Mouse (Mus musculus): Measurements from ENCODE around the gene Tbr1.

The Tbr1 gene

GRCm38 (mm10) chr2:61802656-61803251, at the start of gene Tbr1:
Gene Tbr1, plus strand, starts transcription at chr2:61802930.
- no peak for DNase-seq (ENCODE audit: low read depth in 1 of 2, low spot score in 2 of 2)

- no peak for DNase-seq (ENCODE audit: low read depth in 1 of 2, low spot score in 2 of 2)
Measured at GRCm38 (mm10) chr2:61754989-61755388, 47.7 kb upstream of the Tbr1 start.

GRCm38 (mm10) chr2:61759234-61759855, 43.4 kb upstream of the Tbr1 start:
- DNase-seq (ENCODE audit: low read depth in 1 of 2, low spot score in 2 of 2), result no peak

DNA sequence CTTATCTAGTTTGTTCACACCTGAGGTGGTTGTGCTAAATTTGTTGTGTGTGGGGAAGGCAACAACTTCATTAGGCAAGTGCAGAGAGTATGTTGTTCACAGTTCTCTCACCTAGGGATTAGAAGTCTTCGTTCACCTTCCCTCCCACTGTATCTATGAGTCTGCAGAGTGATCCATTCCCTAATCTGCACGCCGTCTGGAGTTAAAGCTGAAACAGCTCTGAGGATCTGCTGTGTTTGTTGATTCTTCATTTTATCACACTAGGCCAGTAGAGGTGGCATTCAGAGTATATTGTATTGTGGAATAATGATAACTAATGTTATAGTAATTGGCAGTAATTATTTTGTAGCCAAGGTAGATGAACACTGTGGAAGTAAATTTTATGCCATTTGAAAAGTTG, 42.7 kb upstream of the Tbr1 start:
- no peak for DNase-seq (ENCODE audit: low read depth in 1 of 2, low spot score in 2 of 2)

DNA sequence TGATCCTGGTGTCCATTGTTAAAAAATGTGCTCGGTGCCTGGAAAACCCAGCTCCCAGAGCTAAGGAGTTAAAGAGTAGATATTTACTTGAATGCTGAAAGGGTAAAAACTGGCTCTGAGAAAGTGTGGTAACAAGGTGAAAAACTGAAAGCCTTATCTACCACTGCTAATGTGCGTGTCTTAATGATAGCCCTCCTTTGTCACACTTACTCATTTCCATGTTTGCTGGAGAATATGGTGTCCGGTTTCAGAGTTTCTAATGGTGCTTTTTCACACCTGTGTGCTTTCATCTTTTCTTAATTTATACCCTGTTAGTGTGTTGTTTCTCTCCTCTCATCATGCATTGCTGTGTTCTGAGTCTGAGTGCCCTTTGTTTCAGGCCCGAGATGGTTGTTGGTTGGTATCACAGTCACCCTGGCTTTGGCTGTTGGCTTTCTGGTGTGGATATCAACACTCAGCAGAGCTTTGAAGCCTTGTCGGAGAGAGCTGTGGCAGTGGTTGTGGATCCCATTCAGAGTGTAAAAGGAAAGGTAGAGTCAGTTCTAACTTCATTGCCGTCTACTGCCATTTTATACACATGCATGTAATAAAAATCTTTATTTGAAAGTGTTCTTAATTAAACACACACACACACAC, 38.1 kb upstream of the Tbr1 start:
- no peak for DNase-seq (ENCODE audit: low read depth in 1 of 2, low spot score in 2 of 2)

- no peak for DNase-seq (ENCODE audit: low read depth in 1 of 2, low spot score in 2 of 2)
Measured at GRCm38 (mm10) chr2:61765526-61765925, 37.2 kb upstream of the Tbr1 start.

DNA sequence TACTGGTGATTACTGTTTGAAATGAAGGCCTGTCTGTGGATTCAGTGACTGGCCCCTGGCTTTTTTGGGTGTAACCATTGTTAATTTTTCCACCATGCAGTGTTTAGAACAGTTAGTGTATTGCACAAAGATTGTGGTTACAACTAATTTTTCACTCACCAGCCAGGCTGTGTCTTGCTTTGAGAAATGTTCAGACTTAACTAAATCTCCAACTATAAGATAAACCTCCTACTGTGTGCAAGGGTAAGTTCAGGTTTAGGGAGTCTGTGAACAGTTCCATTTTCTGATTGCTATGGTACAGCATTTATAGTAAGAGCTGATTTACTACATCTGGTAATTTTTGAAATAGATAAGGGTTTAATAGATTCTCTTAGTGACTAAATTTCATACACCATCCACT, 21.9 kb upstream of the Tbr1 start:
- no peak for DNase-seq (ENCODE audit: low read depth in 1 of 2, low spot score in 2 of 2)

GRCm38 (mm10) chr2:61794960-61795359, 7.8 kb upstream of the Tbr1 start:
- no peak for DNase-seq (ENCODE audit: low read depth in 1 of 2, low spot score in 2 of 2)

- DNase-seq (ENCODE audit: low read depth in 1 of 2, low spot score in 2 of 2), result no peak
Measured at GRCm38 (mm10) chr2:61798048-61798447, 4.7 kb upstream of the Tbr1 start.

DNA sequence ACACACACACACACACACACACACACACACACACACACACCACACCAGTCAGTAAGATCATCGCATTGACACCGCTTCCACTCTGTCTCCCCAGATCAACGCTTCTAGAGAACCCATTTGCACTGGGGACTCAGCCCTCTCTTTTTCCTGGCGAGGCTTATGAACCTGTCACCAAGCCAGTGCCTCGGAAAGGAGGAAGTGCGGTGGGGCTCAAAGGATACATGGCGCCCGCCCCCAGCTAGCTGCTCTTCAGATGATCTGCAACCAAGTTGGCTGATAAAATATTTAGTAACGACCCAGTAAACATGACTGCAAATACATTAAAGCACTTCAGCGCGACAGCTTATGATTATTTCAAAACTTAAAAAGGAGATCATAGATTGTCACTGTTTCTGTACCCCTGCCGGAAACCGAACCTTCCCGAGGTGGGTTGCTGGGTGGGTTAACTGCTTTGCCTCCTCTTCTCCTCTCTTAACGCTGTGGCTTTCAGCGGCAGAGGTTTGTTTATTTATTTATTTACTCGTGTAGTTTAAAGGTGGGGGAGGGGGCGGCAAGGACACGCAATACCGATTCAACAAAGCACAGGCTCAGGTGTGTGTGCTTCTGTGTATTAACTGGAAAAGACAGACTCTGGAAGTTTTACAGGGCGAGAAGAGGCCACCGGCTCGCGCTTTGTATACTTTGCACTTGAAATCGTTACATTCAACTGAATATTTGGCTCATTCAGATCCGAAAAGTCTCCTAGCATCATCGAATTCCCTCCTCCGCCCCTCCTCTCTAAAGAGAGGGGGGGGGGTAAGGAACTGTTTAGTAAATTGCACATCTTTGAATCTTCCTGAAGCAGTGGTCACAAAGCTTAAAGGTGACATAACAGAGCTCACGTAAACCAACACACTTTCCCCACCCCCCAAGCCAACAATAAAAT, 975 bp downstream of the Tbr1 start:
- no peak for DNase-seq (ENCODE audit: low read depth in 1 of 2, low spot score in 2 of 2)

GRCm38 (mm10) chr2:61804382-61804840, 1.7 kb downstream of the Tbr1 start:
- no peak for DNase-seq (ENCODE audit: low read depth in 1 of 2, low spot score in 2 of 2)

- DNase-seq (ENCODE audit: low read depth in 1 of 2, low spot score in 2 of 2), result no peak
Measured at GRCm38 (mm10) chr2:61804841-61805540, 2.3 kb downstream of the Tbr1 start.

DNA sequence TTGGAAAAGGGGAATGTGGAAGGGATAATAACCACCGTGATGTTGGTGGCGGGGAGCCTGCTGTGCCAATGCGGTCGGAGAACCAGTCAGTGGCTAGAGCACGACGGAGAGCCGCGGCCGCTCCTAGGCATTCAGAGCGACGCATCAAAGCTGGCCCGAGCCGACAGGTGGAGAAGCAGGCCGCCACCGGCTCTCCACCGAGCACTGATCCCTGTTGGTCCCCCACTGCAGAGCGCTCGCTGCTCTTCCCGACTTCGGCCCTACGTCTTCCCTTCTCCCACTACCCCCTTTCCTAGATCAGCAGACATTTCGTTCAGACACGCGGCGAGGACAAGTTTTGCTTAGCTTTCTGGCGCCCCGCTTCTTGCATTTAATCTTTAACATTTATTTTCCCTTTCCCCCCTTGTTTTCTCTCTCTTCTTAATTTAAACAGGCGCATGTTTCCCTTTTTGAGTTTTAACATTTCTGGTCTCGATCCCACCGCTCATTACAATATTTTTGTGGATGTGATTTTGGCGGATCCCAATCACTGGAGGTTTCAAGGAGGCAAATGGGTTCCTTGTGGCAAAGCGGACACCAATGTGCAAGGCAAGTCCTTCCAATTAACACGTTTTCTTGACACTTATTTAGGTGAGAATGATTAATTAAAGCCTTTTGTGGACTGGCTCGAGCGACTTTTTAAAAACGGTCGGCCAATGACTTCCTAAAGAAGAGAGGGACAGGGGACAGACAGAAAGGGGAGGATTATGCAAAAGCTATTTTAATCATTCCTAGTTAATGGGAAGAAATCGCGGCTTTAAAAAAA, 3.0 kb downstream of the Tbr1 start:
- no peak for DNase-seq (ENCODE audit: low read depth in 1 of 2, low spot score in 2 of 2)

DNA sequence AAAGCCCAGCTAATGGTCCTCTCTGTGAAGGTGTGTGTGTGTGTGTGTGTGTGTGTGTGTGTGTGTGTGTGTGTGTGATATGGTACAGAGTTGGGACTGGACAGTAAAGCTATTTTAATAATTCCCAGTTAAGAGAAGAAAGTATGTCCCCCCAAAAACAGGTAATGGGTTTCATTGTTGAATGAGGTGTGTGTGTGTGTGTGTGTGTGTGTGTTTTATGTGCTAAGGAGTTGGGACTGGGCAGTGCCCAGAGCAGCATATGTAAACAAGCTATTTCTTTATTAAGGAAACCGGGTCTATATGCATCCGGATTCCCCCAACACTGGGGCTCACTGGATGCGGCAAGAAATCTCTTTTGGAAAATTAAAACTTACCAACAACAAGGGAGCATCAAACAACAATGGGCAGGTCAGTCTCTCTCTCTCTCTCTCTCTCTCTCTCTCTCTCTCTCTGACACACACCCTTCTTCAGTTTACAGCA, 3.7 kb downstream of the Tbr1 start:
- DNase-seq (ENCODE audit: low read depth in 1 of 2, low spot score in 2 of 2), result no peak

- DNase-seq (ENCODE audit: low read depth in 1 of 2, low spot score in 2 of 2), result no peak
Measured at GRCm38 (mm10) chr2:61807151-61807550, 4.4 kb downstream of the Tbr1 start.

DNA sequence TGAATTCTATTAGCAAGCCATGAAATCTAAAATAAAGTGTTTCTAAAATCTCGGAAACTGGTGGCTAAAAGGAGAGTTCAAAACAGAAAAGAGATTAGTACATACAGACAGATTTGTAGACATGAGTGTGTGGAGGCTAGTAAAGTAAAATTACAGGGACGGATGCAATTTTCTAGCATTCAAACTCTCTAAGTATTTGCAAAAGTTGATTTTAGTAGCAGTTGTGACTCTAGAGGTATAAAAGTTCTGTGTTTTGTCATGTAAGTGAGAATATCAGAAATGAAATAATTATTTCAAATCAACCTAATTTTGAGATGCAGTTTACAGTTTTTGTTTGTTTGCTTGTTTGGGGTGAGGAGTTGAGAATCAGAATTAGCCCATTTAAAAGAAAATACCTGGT, 5.1 kb downstream of the Tbr1 start:
- no peak for DNase-seq (ENCODE audit: low read depth in 1 of 2, low spot score in 2 of 2)

- DNase-seq (ENCODE audit: low read depth in 1 of 2, low spot score in 2 of 2), result no peak
Measured at GRCm38 (mm10) chr2:61808776-61809175, 6.0 kb downstream of the Tbr1 start.

- DNase-seq (ENCODE audit: low read depth in 1 of 2, low spot score in 2 of 2), result no peak
Measured at GRCm38 (mm10) chr2:61809381-61809780, 6.7 kb downstream of the Tbr1 start.

DNA sequence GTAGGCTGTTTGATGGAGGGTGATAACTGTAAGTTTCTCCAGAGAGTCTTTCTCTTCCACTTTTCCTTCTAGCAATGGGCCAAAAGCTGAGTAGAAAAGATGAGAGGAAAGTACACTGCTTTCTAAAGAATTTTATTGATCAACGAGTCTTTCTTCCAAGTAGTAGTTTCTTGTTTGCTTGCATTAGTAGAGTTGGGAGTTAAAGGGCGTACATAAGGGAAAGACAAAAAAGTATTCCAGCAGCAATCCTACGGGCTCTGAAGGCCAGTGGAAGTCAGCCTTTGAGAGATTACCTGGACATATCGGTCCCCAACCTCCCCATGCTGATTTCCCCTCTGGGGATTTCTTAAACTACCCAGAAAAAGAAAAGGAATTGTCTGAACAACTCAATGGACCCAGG, 8.0 kb downstream of the Tbr1 start:
- DNase-seq (ENCODE audit: low read depth in 1 of 2, low spot score in 2 of 2), result no peak

- no peak for DNase-seq (ENCODE audit: low read depth in 1 of 2, low spot score in 2 of 2)
Measured at GRCm38 (mm10) chr2:61811163-61811506, 8.4 kb downstream of the Tbr1 start.

Data from monocyte, adult 2 months (primary cell).